Mouse (Mus musculus) adrenal gland, postnatal 36 days (tissue): ENCODE results near the gene Thada. TPM values are rescaled to one million over a fixed set of nuclear protein-coding genes. Genes with fewer than 3 reads are reported as not detected.

ENCODE experiments used
- DNase-seq, 2 experiments: peaks; one replicate each; pipeline ENCODE4 v3.0.0; 2021; ENCODE audit warnings: mixed read lengths in 1 of 2
- total RNA-seq, 2 experiments: library from RNA; stranded (reverse); gene quantifications; 2 replicates each; pipeline ENCODE4 v1.2.3; 2021

The Thada gene
- total RNA-seq, 2 experiments from 2014 or later = 15.6 to 20.3 TPM

GRCm38 (mm10) chr17:84477176-84477575 lies 11.2 kb upstream of the Thada start:
- no peak for DNase-seq

GRCm38 (mm10) chr17:84474312-84474711 lies 8.3 kb upstream of the Thada start:
- DNase-seq = peak in 1 of 2 experiments; percentile 10

GRCm38 (mm10) chr17:84435012-84435411 lies 31.0 kb downstream of the Thada start:
- DNase-seq = no peak

GRCm38 (mm10) chr17:84434233-84434632 lies 31.8 kb downstream of the Thada start:
- no peak for DNase-seq

GRCm38 (mm10) chr17:84431991-84432390 lies 34.0 kb downstream of the Thada start:
- no peak for DNase-seq

GRCm38 (mm10) chr17:84424258-84424657 lies 41.7 kb downstream of the Thada start:
- no peak for DNase-seq

GRCm38 (mm10) chr17:84422916-84423315 lies 43.1 kb downstream of the Thada start:
- no peak for DNase-seq

GRCm38 (mm10) chr17:84422001-84422785 lies 43.8 kb downstream of the Thada start:
- peak; percentile 9 to 18 for DNase-seq

GRCm38 (mm10) chr17:84421042-84421441 lies 45.0 kb downstream of the Thada start:
- DNase-seq = no peak

GRCm38 (mm10) chr17:84420276-84420639 lies 45.7 kb downstream of the Thada start:
- DNase-seq = no peak

- DNase-seq = no peak
These were observed 46.4 kb downstream of the Thada start for GRCm38 (mm10) chr17:84419326-84420275.

GRCm38 (mm10) chr17:84415936-84416335 lies 50.1 kb downstream of the Thada start:
- no peak for DNase-seq

- DNase-seq = no peak
These were observed 57.3 kb downstream of the Thada start for GRCm38 (mm10) chr17:84408731-84409130.

- peak; percentile 53 to 68 for DNase-seq
These were observed 60.4 kb downstream of the Thada start for GRCm38 (mm10) chr17:84405616-84406015.

GRCm38 (mm10) chr17:84401796-84402195 lies 64.2 kb downstream of the Thada start:
- no peak for DNase-seq

- no peak for DNase-seq
These were observed 66.6 kb downstream of the Thada start for GRCm38 (mm10) chr17:84399431-84399830.

- DNase-seq = peak in 1 of 2 experiments; percentile 9
These were observed 76.0 kb downstream of the Thada start for GRCm38 (mm10) chr17:84390026-84390425.

GRCm38 (mm10) chr17:84386176-84386575 lies 79.8 kb downstream of the Thada start:
- no peak for DNase-seq

GRCm38 (mm10) chr17:84385696-84386095 lies 80.3 kb downstream of the Thada start:
- no peak for DNase-seq

GRCm38 (mm10) chr17:84384661-84385060 lies 81.3 kb downstream of the Thada start:
- no peak for DNase-seq

GRCm38 (mm10) chr17:84380340-84380739 lies 85.7 kb downstream of the Thada start:
- no peak for DNase-seq

- no peak for DNase-seq
These were observed 89.1 kb downstream of the Thada start for GRCm38 (mm10) chr17:84376882-84377281.
